Mouse (Mus musculus): ENCODE measurements at regions not wholly inside any gene's neighbourhood (a gene's known extent, or its start where the extent isn't known, plus 50 kb on each side); places are given as distances from the start of the nearest gene placed in this dataset.
"Not testable (repeated sequence)": the region's sequence is repeated elsewhere in the genome, so short reads cannot be mapped to it uniquely, and the experiment has no call there.

GRCm38 (mm10) chr8:126081279-126081678, 86.3 kb downstream of the Kcnk1 start:
- no peak for DNase-seq (ENCODE audit: low spot score in 2 of 2)

GRCm38 (mm10) chr8:126082827-126083226, 87.9 kb downstream of the Kcnk1 start:
- no peak for DNase-seq (ENCODE audit: low spot score in 2 of 2)

- no peak for DNase-seq (ENCODE audit: low spot score in 2 of 2)
Measured at GRCm38 (mm10) chr8:126090772-126091171, 95.8 kb downstream of the Kcnk1 start.

- DNase-seq (ENCODE audit: low spot score in 2 of 2) = no peak
Measured at GRCm38 (mm10) chr8:126094005-126094404, 99.0 kb downstream of the Kcnk1 start.

- DNase-seq (ENCODE audit: low spot score in 2 of 2) = no peak
Measured at GRCm38 (mm10) chr8:126096056-126096455, 101.1 kb downstream of the Kcnk1 start.

- DNase-seq (ENCODE audit: low spot score in 2 of 2) = no peak
Measured at GRCm38 (mm10) chr8:126096636-126097170, 101.7 kb downstream of the Kcnk1 start.

GRCm38 (mm10) chr8:126098886-126099285, 103.9 kb downstream of the Kcnk1 start:
- no peak for DNase-seq (ENCODE audit: low spot score in 2 of 2)

- DNase-seq (ENCODE audit: low spot score in 2 of 2) = no peak
Measured at GRCm38 (mm10) chr8:126099889-126100288, 104.9 kb downstream of the Kcnk1 start.

- DNase-seq (ENCODE audit: low spot score in 2 of 2) = no peak
Measured at GRCm38 (mm10) chr8:126105043-126105442, 110.1 kb downstream of the Kcnk1 start.

- DNase-seq (ENCODE audit: low spot score in 2 of 2) = no peak
Measured at GRCm38 (mm10) chr8:126126041-126126440, 131.1 kb downstream of the Kcnk1 start.

- no peak for DNase-seq (ENCODE audit: low spot score in 2 of 2)
Measured at GRCm38 (mm10) chr8:126132076-126132475, 137.1 kb downstream of the Kcnk1 start.

GRCm38 (mm10) chr8:126132918-126133317, 137.9 kb downstream of the Kcnk1 start:
- not testable (repeated sequence) for DNase-seq (ENCODE audit: low spot score in 2 of 2)

- no peak for DNase-seq (ENCODE audit: low spot score in 2 of 2)
Measured at GRCm38 (mm10) chr8:126135100-126135499, 140.1 kb downstream of the Kcnk1 start.

- no peak for DNase-seq (ENCODE audit: low spot score in 2 of 2)
Measured at GRCm38 (mm10) chr8:126135573-126135972, 140.6 kb downstream of the Kcnk1 start.

- DNase-seq (ENCODE audit: low spot score in 2 of 2) = no peak
Measured at GRCm38 (mm10) chr8:126136946-126137345, 142.0 kb downstream of the Kcnk1 start.

GRCm38 (mm10) chr8:126137452-126137851, 142.5 kb downstream of the Kcnk1 start:
- no peak for DNase-seq (ENCODE audit: low spot score in 2 of 2)

GRCm38 (mm10) chr8:126138645-126139545, 143.9 kb downstream of the Kcnk1 start:
- DNase-seq (ENCODE audit: low spot score in 2 of 2) = no peak

GRCm38 (mm10) chr8:126139546-126139870, 144.5 kb downstream of the Kcnk1 start:
- no peak for DNase-seq (ENCODE audit: low spot score in 2 of 2)

GRCm38 (mm10) chr8:126140998-126141397, 146.0 kb downstream of the Kcnk1 start:
- no peak for DNase-seq (ENCODE audit: low spot score in 2 of 2)

- DNase-seq (ENCODE audit: low spot score in 2 of 2) = no peak
Measured at GRCm38 (mm10) chr8:126151527-126151926, 146.8 kb upstream of the Slc35f3 start.

GRCm38 (mm10) chr8:126153955-126154354, 144.4 kb upstream of the Slc35f3 start:
- no peak for DNase-seq (ENCODE audit: low spot score in 2 of 2)

- peak in 1 of 2 experiments; percentile 6 for DNase-seq (ENCODE audit: low spot score in 2 of 2)
Measured at GRCm38 (mm10) chr8:126157452-126158185, 140.7 kb upstream of the Slc35f3 start.

GRCm38 (mm10) chr8:126159485-126159884, 138.9 kb upstream of the Slc35f3 start:
- DNase-seq (ENCODE audit: low spot score in 2 of 2) = no peak

All from urinary bladder, postnatal 36 days (tissue).